In genomic region chr19:10831424-10831823, GRCm38 (mm10) we compare ENCODE assay signal across 10 mouse cellular contexts. TPM values are rescaled to one million over a fixed set of nuclear protein-coding genes. Genes with fewer than 3 reads are reported as not detected.
DNase-seq lines count a peak whose midpoint lies in the region; ATAC-seq and TF ChIP-seq lines count a peak whose summit lies in the region.
"Had no signal": no experiment of that assay in that cellular context is flagged by ENCODE, and none has a peak within 500 bp of the region (broad histone marks: within the 10 kb centered on the region; RNA-seq: fewer than 3 reads in every experiment).

No protein-coding gene starts in this region.

- H3K27ac ChIP-seq in left cerebral cortex, adult 2 months: no peak overlapping the region
- no peak overlapping the region for H3K27ac ChIP-seq in heart, embryonic 16.5 days (ENCODE audit: low read length)
- H3K27ac ChIP-seq: neural tube, embryonic 13.5 days had no signal

- intact Hi-C loops in left cerebral cortex, adult 2 months (cut with DNase I): loop anchor here (2.0 kb wide), 1 partner anchor 117 kb away; no protein-coding TSS in a partner anchor

- TF ChIP-seq CTCF in left cerebral cortex, adult 2 months (IDR thresholded peaks at IDR 0.05): peak; percentile 54

- H3K27me3 ChIP-seq in heart, embryonic 16.5 days (ENCODE audit: control insufficient read depth, insufficient read depth, low read length): no peaks in the 10 kb centered on the region
- H3K27me3 ChIP-seq: neural tube, embryonic 13.5 days had no signal

- H3K9ac ChIP-seq in heart, embryonic 16.5 days (ENCODE audit: low read length): no peak overlapping the region
- H3K9ac ChIP-seq: neural tube, embryonic 13.5 days had no signal

- 5% methylated on average over 5 of the region's 5 CpGs for whole genome bisulfite sequencing in heart, embryonic 16.5 days

- H3K4me1 ChIP-seq in heart, embryonic 16.5 days (ENCODE audit: control insufficient read depth, insufficient read depth, low read length): no peaks in the 10 kb centered on the region
- H3K4me1 ChIP-seq: neural tube, embryonic 13.5 days had no signal

- peak; percentile 42 to 43 for DNase-seq in left cerebral cortex, adult 2 months (ENCODE audit: extremely low spot score in 1 of 2, low spot score in 2 of 2)
- DNase-seq in left cerebral cortex, adult 8-10 months (ENCODE audit: low spot score in 2 of 2): no peak
- peak; percentile 95 for DNase-seq in ZHBTc4 (ENCODE audit: low read depth, low spot score)
- peak; percentile 52 to 62 for DNase-seq in cerebellum, postnatal 36 days
- peak; percentile 39 to 43 for DNase-seq in layer of hippocampus, postnatal 14 days (ENCODE audit: low spot score in 2 of 2)
- DNase-seq in naive thymus-derived CD4-positive, alpha-beta T cell, adult 2 months (ENCODE audit: low read depth): peak; percentile 90
- peak; percentile 84 for DNase-seq in thymus, postnatal 0 days (ENCODE audit: low spot score)

- ATAC-seq in heart, embryonic 16.5 days (replicated peaks; ENCODE audit: extremely low read depth, insufficient read depth, low FRiP score): peak; percentile 62

- H3K4me2 ChIP-seq in heart, embryonic 16.5 days (ENCODE audit: low read depth, low read length): no peak overlapping the region
- H3K4me2 ChIP-seq: neural tube, embryonic 13.5 days had no signal

- no peak overlapping the region for H3K4me3 ChIP-seq in left cerebral cortex, adult 2 months
- no peak overlapping the region for H3K4me3 ChIP-seq in heart, embryonic 16.5 days (ENCODE audit: low read length)
- H3K4me3 ChIP-seq: erythroblast, embryonic 14.5 days; neural tube, embryonic 13.5 days had no signal

- no peaks in the 10 kb centered on the region for H3K9me3 ChIP-seq in heart, embryonic 16.5 days (replicated peaks; ENCODE audit: control insufficient read depth, low read length)
- H3K9me3 ChIP-seq: neural tube, embryonic 13.5 days had no signal

- no peaks in the 10 kb centered on the region for H3K36me3 ChIP-seq in heart, embryonic 16.5 days (ENCODE audit: control insufficient read depth, insufficient read depth)
- H3K36me3 ChIP-seq: neural tube, embryonic 13.5 days had no signal

RNA-seq across cellular contexts. Expression of gene Cd6, which starts 1.6 kb away (rescaled TPM):
- total RNA-seq in left cerebral cortex, adult 2 months (2021): 1 to 10 TPM; 2.3 to 2.8 TPM
- 1 to 10 TPM; 1.5 to 4.1 (median 2.2) TPM for total RNA-seq in left cerebral cortex, adult 8-10 months (2022)
- 0.91 and 4.3 TPM in 2 replicates for polyA plus RNA-seq in heart, embryonic 16.5 days (2015; fragmentation: Nextera tagmentation; extraction: Ambion mirVana)
- total RNA-seq in layer of hippocampus, postnatal 14 days (2021): under 1 TPM; 0.14 to 0.41 TPM
- 141 and 145 TPM in 2 replicates for polyA plus RNA-seq in thymus, postnatal 0 days (2015; fragmentation: Nextera tagmentation; extraction: Ambion mirVana)
- polyA plus RNA-seq: erythroblast, embryonic 14.5 days; neural tube, embryonic 13.5 days had no signal

RNA-seq across cellular contexts. Expression of gene Slc15a3, which starts 8.1 kb away (rescaled TPM):
- total RNA-seq in left cerebral cortex, adult 2 months (2021): 1 to 10 TPM; 1.1 to 1.3 TPM
- total RNA-seq in left cerebral cortex, adult 8-10 months (2022): 10 to 100 TPM in 1 of 4 experiments, 1 to 10 TPM in 3; 1.2 to 11.7 (median 3.9) TPM
- 0.42 and 0.92 TPM in 2 replicates for polyA plus RNA-seq in heart, embryonic 16.5 days (2015; fragmentation: Nextera tagmentation; extraction: Ambion mirVana)
- 1 to 10 TPM; 1.8 to 3.0 TPM for total RNA-seq in layer of hippocampus, postnatal 14 days (2021)
- polyA plus RNA-seq in thymus, postnatal 0 days (2015; fragmentation: Nextera tagmentation; extraction: Ambion mirVana): 2.4 and 3.3 TPM in 2 replicates

RNA-seq across cellular contexts. Expression of gene Tmem132a, which starts 38.3 kb away (rescaled TPM):
- 100 to 1,000 TPM; 268 TPM for total RNA-seq in left cerebral cortex, adult 2 months (2021)
- total RNA-seq in left cerebral cortex, adult 8-10 months (2022): 100 to 1,000 TPM; 218 to 239 (median 228) TPM
- polyA plus RNA-seq in heart, embryonic 16.5 days (2015; fragmentation: Nextera tagmentation; extraction: Ambion mirVana): 36.7 and 47.0 TPM in 2 replicates
- total RNA-seq in layer of hippocampus, postnatal 14 days (2021): 100 to 1,000 TPM; 221 to 224 TPM
- 3.6 and 4.2 TPM in 2 replicates for polyA plus RNA-seq in thymus, postnatal 0 days (2015; fragmentation: Nextera tagmentation; extraction: Ambion mirVana)

RNA-seq across cellular contexts. Expression of gene Tmem109, which starts 50.4 kb away (rescaled TPM):
- 10 to 100 TPM; 49.5 to 50.2 TPM for total RNA-seq in left cerebral cortex, adult 2 months (2021)
- total RNA-seq in left cerebral cortex, adult 8-10 months (2022): 10 to 100 TPM; 45.0 to 48.1 (median 45.5) TPM
- 108 and 112 TPM in 2 replicates for polyA plus RNA-seq in heart, embryonic 16.5 days (2015; fragmentation: Nextera tagmentation; extraction: Ambion mirVana)
- total RNA-seq in layer of hippocampus, postnatal 14 days (2021): 10 to 100 TPM; 33.2 to 40.9 TPM
- 35.2 and 41.6 TPM in 2 replicates for polyA plus RNA-seq in thymus, postnatal 0 days (2015; fragmentation: Nextera tagmentation; extraction: Ambion mirVana)

Comparison
In these comparisons a context has a peak if more than half of its experiments do, and no peak if none do; other contexts are left out.
1. DNase-seq: peak in left cerebral cortex, adult 2 months (2 of 2), ZHBTc4 (single experiment), cerebellum, postnatal 36 days (2 of 2), layer of hippocampus, postnatal 14 days (2 of 2), naive thymus-derived CD4-positive, alpha-beta T cell, adult 2 months (single experiment) and thymus, postnatal 0 days (single experiment); none in left cerebral cortex, adult 8-10 months (0 of 2).